Mouse (Mus musculus) kidney, embryonic 15.5 days (tissue): ENCODE measurements around the gene Dip2b. TPM values are rescaled to one million over a fixed set of nuclear protein-coding genes. Genes with fewer than 3 reads are reported as not detected.

ENCODE experiments used
- ATAC-seq: fragments of 200-750 bp; cut with Nextera tagmentation; replicated peaks from 2 replicates; pipeline ENCODE4 v1.8.0; 2017; ENCODE audit warnings: moderate TSS enrichment; ENCODE audit not compliant: low FRiP score
- H3K27ac ChIP-seq: fragments of 300-500 bp; sonication (generic); 2 replicates; pipeline ENCODE4 v1.5.1; 2015; ENCODE audit warnings: mild to moderate bottlenecking, inconsistent platforms
- H3K27me3 ChIP-seq: fragments of 300-500 bp; sonication (generic); 2 replicates; pipeline ENCODE4 v1.6.1; 2015; ENCODE audit warnings: inconsistent platforms
- H3K36me3 ChIP-seq: fragments of 300-500 bp; sonication (generic); 2 replicates; pipeline ENCODE4 v1.6.1; 2015; ENCODE audit warnings: inconsistent platforms
- H3K4me1 ChIP-seq: fragments of 300-500 bp; sonication (generic); 2 replicates; pipeline ENCODE4 v1.6.1; 2015; ENCODE audit warnings: inconsistent platforms
- H3K4me2 ChIP-seq: fragments of 300-500 bp; sonication (generic); 2 replicates; pipeline ENCODE4 v1.6.1; 2015; ENCODE audit warnings: moderate library complexity, mild to moderate bottlenecking, inconsistent platforms
- H3K4me3 ChIP-seq: fragments of 300-500 bp; sonication (generic); replicated peaks from 2 replicates; pipeline ENCODE4 v1.5.1; 2015; ENCODE audit warnings: mild to moderate bottlenecking, inconsistent platforms
- H3K9ac ChIP-seq: fragments of 300-500 bp; sonication (generic); 2 replicates; pipeline ENCODE4 v1.6.1; 2015; ENCODE audit warnings: mild to moderate bottlenecking, inconsistent platforms
- H3K9me3 ChIP-seq: fragments of 300-500 bp; sonication (generic); replicated peaks from 2 replicates; pipeline ENCODE4 v1.6.1; 2016; ENCODE audit warnings: inconsistent platforms
- WGBS: fragments of 180-500 bp; shearing (Covaris S2); methylation state at CpG from one replicate; pipeline ENCODE4 v1.1.7; 2015; ENCODE audit warnings: mixed read lengths; 5-methylcytosine and 5-hydroxymethylcytosine counted together
- polyA plus RNA-seq: library from polyadenylated mRNA; unstranded; fragments of >200 nt; fragmentation: Nextera tagmentation; extraction: Ambion mirVana; gene quantifications from 2 replicates; pipeline ENCODE4 v1.2.1, GENCODE M21; 2015

Dip2b gene
- polyA plus RNA-seq, 1 experiment from 2014 or later: 11.6 TPM

DNA sequence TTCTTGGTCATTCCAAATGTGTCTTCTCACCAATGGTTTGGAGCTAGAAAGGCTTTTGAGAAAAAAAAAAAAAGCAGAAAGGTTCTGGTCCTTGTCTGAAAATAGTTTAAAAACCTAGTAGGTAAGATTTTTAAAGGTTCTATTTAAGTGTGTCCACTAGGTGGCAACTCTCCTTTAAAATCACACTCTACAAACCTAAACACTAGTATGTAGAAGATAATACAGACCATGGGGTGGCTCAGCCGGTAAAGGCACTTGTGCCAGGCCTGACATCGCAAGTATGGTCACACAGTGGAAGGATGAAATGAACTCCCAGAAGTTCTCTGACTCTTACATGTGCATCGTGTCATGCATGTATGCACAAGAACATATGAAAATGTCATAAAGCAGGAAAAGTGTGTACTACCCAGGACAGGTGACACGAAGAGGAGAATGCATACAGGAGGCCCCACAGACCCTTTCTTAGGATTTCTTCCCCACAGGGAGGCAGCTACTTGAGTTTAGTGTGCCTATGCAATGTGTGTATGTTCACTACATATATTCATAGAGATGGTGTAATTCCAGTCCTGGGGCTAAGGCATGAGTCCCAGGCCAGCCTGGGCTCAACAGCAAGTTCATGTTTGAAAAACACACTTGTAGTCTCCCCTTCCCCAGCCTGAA lies 224.9 kb downstream of the Dip2b start:
- Histone ChIP-seq H3K9ac (no peak overlapping the region), H3K27ac (no peak overlapping the region), H3K4me2 (no peak overlapping the region), H3K4me1 (no peaks in the 10 kb centered on the region), H3K4me3 (no peak overlapping the region), H3K36me3 (peaks cover 22% of the 10 kb centered on the region), H3K27me3 (no peaks in the 10 kb centered on the region), H3K9me3 (no peaks in the 10 kb centered on the region)
- 23% methylated on average over 4 of the region's 4 CpGs for WGBS
- ATAC-seq: no peak

DNA sequence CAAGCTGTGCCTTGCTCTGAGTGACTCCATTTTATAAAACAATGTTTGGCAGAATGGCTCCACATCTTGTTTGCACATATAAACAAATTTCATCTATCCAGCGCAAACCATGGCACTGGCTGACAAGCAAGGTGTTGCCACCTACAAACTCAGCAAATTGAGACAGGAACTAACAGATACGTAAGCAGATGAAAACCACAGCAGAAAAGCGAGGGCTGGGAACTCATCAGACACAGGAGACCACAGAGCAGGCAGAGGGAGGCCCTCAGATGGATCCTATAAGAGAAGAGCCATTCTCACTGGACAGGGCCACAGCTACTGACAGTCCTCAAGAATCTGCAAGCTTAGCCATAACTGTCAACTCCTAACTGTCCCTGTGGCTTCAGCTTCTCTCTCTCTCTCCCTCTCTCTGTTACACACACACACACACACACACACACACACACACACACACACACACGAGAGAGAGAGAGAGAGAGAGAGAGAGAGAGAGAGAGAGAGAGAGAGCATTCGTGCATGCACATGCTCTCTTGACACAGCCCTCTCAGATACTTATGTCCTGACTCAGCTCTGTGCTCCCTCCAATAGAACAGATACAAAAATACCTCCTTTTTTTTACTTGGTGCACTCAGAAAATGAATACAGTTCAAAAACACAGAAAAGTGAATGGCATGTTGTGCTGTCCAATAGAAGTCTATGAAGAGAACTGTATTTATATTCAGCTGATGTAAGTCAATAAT lies 227.3 kb downstream of the Dip2b start:
- no peak overlapping the region for H3K27ac ChIP-seq
- H3K4me3 ChIP-seq: no peak overlapping the region
- H3K4me1 ChIP-seq: no peaks in the 10 kb centered on the region
- no peaks in the 10 kb centered on the region for H3K9me3 ChIP-seq
- WGBS: 84% methylated on average over 4 of the region's 5 CpGs
- ATAC-seq: no peak
- no peak overlapping the region for H3K4me2 ChIP-seq
- peaks cover 7% of the 10 kb centered on the region; the same call in 1 of the 2 replicates for H3K36me3 ChIP-seq
- H3K27me3 ChIP-seq: no peaks in the 10 kb centered on the region
- no peak overlapping the region for H3K9ac ChIP-seq

DNA sequence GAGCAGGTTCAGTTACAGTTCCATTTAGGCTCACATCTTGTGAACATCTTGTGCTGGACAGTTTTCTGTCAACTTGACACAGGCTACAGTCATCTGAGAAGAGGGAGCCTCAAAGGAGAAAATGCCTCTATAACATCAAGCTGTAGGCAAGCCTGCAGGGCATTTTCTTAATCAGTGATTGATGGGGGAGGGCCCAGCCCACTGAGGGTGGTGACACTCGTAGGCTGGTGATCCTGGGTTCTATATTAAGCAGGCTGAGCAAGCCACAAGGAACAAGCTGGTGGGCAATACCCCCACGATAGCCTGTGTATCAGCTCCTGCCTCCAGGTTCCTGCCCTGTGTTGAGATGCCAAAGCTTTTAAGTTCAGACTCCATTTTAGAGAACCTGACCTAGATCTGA lies 230.5 kb downstream of the Dip2b start:
- Histone ChIP-seq H3K9ac (no peak overlapping the region), H3K36me3 (no peaks in the 10 kb centered on the region), H3K4me2 (no peak overlapping the region), H3K27ac (no peak overlapping the region), H3K4me1 (no peaks in the 10 kb centered on the region), H3K27me3 (no peaks in the 10 kb centered on the region), H3K9me3 (peaks cover 8% of the 10 kb centered on the region; the same call in 1 of the 2 replicates), H3K4me3 (no peak overlapping the region)
- 91% methylated on average over 2 of the region's 2 CpGs for WGBS
- ATAC-seq: no peak

Other genes starting within 250 kb of the Dip2b start
- 51.5 and 55.2 TPM in 2 replicates for gene Lima1, start 163.2 kb upstream of the Dip2b start, polyA plus RNA-seq
- not detected in 2 replicates for gene Fam186a, start 71.6 kb upstream of the Dip2b start, polyA plus RNA-seq
- gene Larp4, start 68.6 kb upstream of the Dip2b start, polyA plus RNA-seq: 38.6 and 39.4 TPM in 2 replicates
- gene Atf1, start 189.2 kb downstream of the Dip2b start, polyA plus RNA-seq: 49.7 and 51.1 TPM in 2 replicates
- not detected in 2 replicates for gene Tmprss12, start 242.2 kb downstream of the Dip2b start, polyA plus RNA-seq